Mouse (Mus musculus) E14TG2a.4 (cell line): ENCODE results near the gene Dnajb8.
A peak's percentile ranks its signal among the peaks of the same experiment; 100 is the strongest.

Experiments
- H3K27me3 ChIP-seq: 2 replicates; pipeline ENCODE4 v1.6.1; 2014; ENCODE audit warnings: low read length, control low read depth; ENCODE audit not compliant: insufficient read depth
- H3K36me3 ChIP-seq: 2 replicates; pipeline ENCODE4 v1.6.1; 2014; ENCODE audit warnings: low read length, control low read depth; ENCODE audit not compliant: insufficient read depth
- H3K4me1 ChIP-seq: replicated peaks from 2 replicates; pipeline ENCODE4 v1.6.1; 2014; ENCODE audit warnings: low read depth, low read length, control low read depth
- H3K4me3 ChIP-seq: replicated peaks from 2 replicates; pipeline ENCODE4 v1.5.1; 2014; ENCODE audit warnings: mild to moderate bottlenecking, low read length
- H3K9me3 ChIP-seq: 2 replicates; pipeline ENCODE4 v1.6.1; 2014; ENCODE audit warnings: low read length, control low read depth
- CTCF ChIP-seq: conservative IDR thresholded peaks from 2 replicates; pipeline ENCODE4 v1.5.1; 2014; ENCODE audit warnings: low read length
- NANOG ChIP-seq: IDR thresholded peaks from 2 replicates; pipeline ENCODE4 v1.6.1; 2014; ENCODE audit warnings: borderline replicate concordance, low read length, mixed read lengths
- POU5F1 ChIP-seq: IDR thresholded peaks from 2 replicates; pipeline ENCODE4 v1.6.1; 2014; ENCODE audit warnings: low read length, borderline replicate concordance

Dnajb8 gene

GRCm38 (mm10) chr6:88201926-88202700 lies 20.0 kb upstream of the Dnajb8 start:
- H3K4me1 ChIP-seq, result peaks cover 85% of the 10 kb centered on the region
- H3K9me3 ChIP-seq, result no peaks in the 10 kb centered on the region
- TF ChIP-seq POU5F1, result no peak
- TF ChIP-seq NANOG, result no peak
- no peak for TF ChIP-seq CTCF
- H3K36me3 ChIP-seq, result no peaks in the 10 kb centered on the region
- H3K27me3 ChIP-seq, result peaks cover 96% of the 10 kb centered on the region
- H3K4me3 ChIP-seq, result no peak overlapping the region

GRCm38 (mm10) chr6:88202921-88203690 lies 19.0 kb upstream of the Dnajb8 start:
- Histone ChIP-seq H3K4me1 (peaks cover 77% of the 10 kb centered on the region), H3K9me3 (no peaks in the 10 kb centered on the region), H3K36me3 (no peaks in the 10 kb centered on the region), H3K27me3 (peaks cover 96% of the 10 kb centered on the region), H3K4me3 (peak overlapping the region; percentile 55)
- TF ChIP-seq NANOG (no peak), POU5F1 (no peak), CTCF (no peak)

DNA sequence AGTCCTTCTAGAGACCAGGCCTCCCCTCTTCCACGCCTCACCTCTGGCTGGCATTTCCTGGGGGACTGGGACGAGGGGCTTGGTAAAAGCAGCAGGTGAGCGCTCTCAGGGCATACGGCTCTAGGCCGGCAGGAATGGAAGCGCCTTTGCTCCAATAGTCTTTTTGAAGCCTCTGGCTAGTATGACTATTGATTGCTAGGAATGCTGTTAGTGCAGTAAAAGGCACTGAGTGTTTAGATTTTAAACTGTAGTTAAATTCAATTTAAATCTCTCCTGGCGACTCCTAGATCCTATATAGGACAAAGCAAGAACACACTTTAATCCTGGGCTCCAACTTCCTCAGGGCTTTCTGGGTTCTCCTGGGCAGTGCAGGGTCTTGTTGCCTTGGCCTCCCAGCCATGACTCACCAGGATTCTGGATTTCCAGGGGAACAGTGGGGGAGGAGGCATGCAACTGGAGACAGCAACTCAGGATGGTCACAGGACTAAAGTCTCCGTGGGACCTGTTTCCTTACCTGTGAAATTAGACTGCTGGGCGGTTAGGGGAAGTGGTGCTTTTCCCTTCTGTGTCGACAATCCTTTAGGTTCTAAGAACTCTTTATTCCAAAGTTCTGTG lies 18.2 kb upstream of the Dnajb8 start:
- peaks cover 93% of the 10 kb centered on the region for H3K27me3 ChIP-seq
- H3K36me3 ChIP-seq, result no peaks in the 10 kb centered on the region
- TF ChIP-seq NANOG (no peak), CTCF (no peak), POU5F1 (no peak)

GRCm38 (mm10) chr6:88204531-88205385 lies 17.3 kb upstream of the Dnajb8 start:
- H3K27me3 ChIP-seq, result peaks cover 92% of the 10 kb centered on the region
- no peaks in the 10 kb centered on the region for H3K36me3 ChIP-seq
- H3K9me3 ChIP-seq, result no peaks in the 10 kb centered on the region
- peaks cover 70% of the 10 kb centered on the region for H3K4me1 ChIP-seq
- H3K4me3 ChIP-seq, result peak overlapping the region; percentile 20; the same call in 1 of the 2 replicates
- TF ChIP-seq CTCF, result no peak
- TF ChIP-seq POU5F1, result no peak
- no peak for TF ChIP-seq NANOG

More for the DNA sequence above, 18.2 kb upstream of the Dnajb8 start:
- H3K4me1 ChIP-seq, result peaks cover 72% of the 10 kb centered on the region
- no peaks in the 10 kb centered on the region for H3K9me3 ChIP-seq
- H3K4me3 ChIP-seq, result peak overlapping the region; percentile 55; the same call in 1 of the 2 replicates

DNA sequence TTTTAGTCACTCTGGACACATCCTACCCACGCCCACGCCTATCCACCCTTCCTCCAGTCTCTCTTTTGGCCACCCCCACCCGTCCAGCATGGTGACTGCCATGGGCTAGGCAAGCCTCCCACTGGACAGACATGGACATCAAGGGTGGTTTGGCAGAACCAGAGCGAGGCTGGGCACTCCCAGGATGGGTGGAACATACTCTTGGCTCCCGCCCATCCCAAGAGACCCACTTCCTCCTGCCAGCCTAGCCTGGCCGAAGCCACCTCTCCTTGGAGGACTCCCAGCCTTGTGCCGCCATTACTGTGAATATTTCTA lies 16.7 kb upstream of the Dnajb8 start:
- H3K4me3 ChIP-seq, result 0 out of 2 replicates have a peak overlapping the region, but pooled peaks have one; percentile 17
- H3K27me3 ChIP-seq, result peaks cover 86% of the 10 kb centered on the region
- H3K9me3 ChIP-seq, result no peaks in the 10 kb centered on the region
- peaks cover 70% of the 10 kb centered on the region for H3K4me1 ChIP-seq
- no peaks in the 10 kb centered on the region for H3K36me3 ChIP-seq
- TF ChIP-seq NANOG, result no peak
- TF ChIP-seq CTCF, result no peak
- no peak for TF ChIP-seq POU5F1

GRCm38 (mm10) chr6:88205937-88206336 lies 16.1 kb upstream of the Dnajb8 start:
- Histone ChIP-seq H3K4me3 (no peak overlapping the region), H3K36me3 (no peaks in the 10 kb centered on the region), H3K27me3 (peaks cover 80% of the 10 kb centered on the region), H3K9me3 (no peaks in the 10 kb centered on the region), H3K4me1 (peaks cover 66% of the 10 kb centered on the region)
- no peak for TF ChIP-seq POU5F1
- TF ChIP-seq NANOG, result no peak
- no peak for TF ChIP-seq CTCF

- no peaks in the 10 kb centered on the region for H3K9me3 ChIP-seq
- H3K4me3 ChIP-seq, result no peak overlapping the region
- H3K4me1 ChIP-seq, result peaks cover 59% of the 10 kb centered on the region
- H3K36me3 ChIP-seq, result no peaks in the 10 kb centered on the region
- peaks cover 74% of the 10 kb centered on the region for H3K27me3 ChIP-seq
- TF ChIP-seq CTCF (no peak), NANOG (no peak), POU5F1 (no peak)
Measured at GRCm38 (mm10) chr6:88206566-88206965, 15.5 kb upstream of the Dnajb8 start.

- Histone ChIP-seq H3K27me3 (peaks cover 64% of the 10 kb centered on the region), H3K9me3 (no peaks in the 10 kb centered on the region), H3K4me3 (no peak overlapping the region), H3K36me3 (no peaks in the 10 kb centered on the region), H3K4me1 (peaks cover 61% of the 10 kb centered on the region)
- TF ChIP-seq NANOG, result no peak
- TF ChIP-seq CTCF, result no peak
- TF ChIP-seq POU5F1, result no peak
Measured at GRCm38 (mm10) chr6:88207403-88208033, 14.6 kb upstream of the Dnajb8 start.
